Mouse (Mus musculus) right cerebral cortex, postnatal 25 days (tissue): Measurements from ENCODE around the gene Slc17a9.

ENCODE experiments used
- DNase-seq: peaks from one replicate; pipeline ENCODE4 v3.0.0; 2022

Gene Slc17a9

DNA sequence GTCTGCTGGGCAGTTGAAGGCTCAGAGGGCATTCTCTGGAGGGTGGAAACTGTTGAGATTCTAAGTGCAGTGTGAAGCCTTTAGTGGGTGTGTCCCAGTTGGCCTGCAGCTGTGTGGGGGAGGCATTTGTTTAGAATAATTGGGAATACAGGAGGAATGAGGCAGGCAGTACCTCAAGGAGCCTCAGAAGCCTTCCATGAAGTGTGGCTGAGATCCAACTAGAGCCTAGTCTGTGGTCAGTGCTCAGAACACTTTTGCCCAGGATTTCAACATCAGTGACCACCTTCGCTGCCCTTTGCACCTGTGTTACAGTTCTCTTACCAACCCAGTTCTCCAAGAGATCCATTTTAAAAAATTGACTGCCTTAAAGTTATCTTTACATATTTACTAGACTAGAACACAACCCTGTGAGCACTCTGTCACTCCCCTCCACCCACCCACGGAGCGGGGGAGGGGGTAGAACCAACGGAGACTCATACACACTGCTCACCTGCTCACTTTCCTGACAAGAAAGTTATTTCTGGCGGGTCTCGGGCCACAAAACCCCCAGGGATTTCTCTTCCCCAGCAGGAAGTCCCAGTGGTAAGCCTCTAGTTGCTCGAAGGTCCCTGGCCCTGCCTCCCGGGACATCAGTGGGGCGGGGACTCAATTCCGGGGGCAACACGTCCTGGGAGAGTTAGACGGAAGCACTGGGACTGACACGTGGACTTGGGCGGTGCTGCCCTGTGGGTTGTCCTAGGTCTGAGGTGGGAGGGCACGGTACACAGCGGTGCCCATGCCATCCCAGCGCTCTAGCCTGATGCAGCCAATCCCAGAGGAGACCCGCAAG lies at the start of gene Slc17a9:
TSS of gene Slc17a9 (plus strand) at position 679 of the 829 bp plus-strand sequence.
- no peak for DNase-seq

- no peak for DNase-seq
Measured at GRCm38 (mm10) chr2:180676706-180677105, 48.4 kb upstream of the Slc17a9 start.

DNA sequence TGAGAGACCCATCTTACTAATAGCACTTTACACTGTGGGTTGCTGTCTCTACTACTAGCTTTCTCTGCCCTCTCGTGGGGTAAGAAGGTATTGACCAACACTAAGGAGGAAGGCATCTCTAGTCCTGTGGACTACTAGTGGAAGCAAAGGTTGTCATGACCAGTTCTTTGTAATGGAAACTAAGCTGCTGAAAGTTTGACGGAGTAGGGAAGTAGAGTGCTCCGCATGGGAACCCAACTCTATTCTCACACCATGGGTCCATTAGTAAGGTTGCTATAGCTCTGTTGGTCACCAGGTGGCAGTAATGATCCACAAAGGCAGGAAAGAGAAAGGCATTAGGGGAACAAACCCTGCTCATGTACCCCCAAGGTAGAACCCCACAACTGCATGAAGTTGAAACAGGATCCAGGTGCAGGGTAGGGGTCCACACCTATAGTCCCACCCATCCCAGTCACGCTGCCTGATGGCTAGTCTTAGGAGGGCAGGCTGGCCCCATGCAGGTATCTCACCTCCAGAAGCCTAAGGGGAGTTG lies 46.4 kb upstream of the Slc17a9 start:
- peak; percentile 55 for DNase-seq

DNA sequence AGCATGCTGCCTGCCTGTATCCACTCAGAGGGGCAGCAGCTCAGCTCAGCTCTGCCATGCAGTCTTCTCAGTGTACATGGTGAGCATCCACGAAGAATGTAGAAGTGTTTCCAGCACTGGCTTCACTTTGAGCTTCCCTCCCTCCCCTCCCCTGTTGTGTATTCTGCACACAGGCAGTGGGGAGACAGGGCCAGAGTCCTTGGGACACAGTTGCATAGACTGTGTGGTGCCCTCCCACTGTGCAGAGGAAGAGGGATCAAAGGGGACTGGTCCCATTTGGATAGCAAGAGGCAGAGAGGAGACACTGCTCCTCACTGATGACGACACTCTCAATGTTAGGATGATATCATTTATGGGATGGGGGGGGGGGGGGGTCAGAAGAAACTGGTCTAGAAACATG lies 43.8 kb upstream of the Slc17a9 start:
- DNase-seq = no peak

- no peak for DNase-seq
Measured at GRCm38 (mm10) chr2:180683524-180683923, 41.5 kb upstream of the Slc17a9 start.

DNA sequence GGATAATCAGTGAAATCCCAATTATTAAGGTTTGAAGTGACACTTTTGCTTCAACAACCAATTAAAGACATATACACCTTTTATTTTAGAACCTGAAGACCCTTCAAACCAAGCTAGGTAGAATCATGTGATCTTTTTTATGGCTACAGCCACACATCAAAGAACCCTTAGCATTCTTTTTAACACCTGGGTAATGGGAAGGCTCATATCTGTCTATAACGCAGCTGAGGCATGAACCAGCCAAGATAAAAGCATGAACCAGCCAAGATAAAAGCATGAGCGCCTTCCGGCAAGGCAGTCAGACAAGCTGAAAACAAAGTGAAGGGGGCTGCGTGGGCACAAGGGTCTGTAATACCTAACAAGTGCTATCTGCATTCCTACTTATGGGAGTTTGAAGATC lies 41.0 kb upstream of the Slc17a9 start:
- DNase-seq = no peak

GRCm38 (mm10) chr2:180689841-180690240 lies 35.2 kb upstream of the Slc17a9 start:
- no peak for DNase-seq

- no peak for DNase-seq
Measured at GRCm38 (mm10) chr2:180692630-180693029, 32.4 kb upstream of the Slc17a9 start.

DNA sequence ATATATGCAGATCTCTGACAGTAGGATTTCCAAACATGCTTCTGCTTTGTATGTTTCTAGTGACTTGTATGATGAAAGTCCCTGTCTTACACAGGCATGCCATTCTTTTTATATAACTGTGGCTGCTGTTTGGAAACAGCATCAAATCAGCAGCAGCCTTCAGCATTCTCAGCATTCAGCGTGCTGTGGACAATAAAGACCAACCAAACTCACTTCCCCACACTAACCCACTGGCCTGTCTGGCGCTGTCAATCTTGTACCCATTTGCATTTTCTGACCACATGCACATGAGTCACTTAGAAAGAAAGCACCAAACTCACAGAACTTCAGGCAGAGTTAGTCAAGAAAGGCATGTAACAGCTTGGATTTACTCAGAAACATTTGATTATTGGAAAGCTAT lies 29.9 kb upstream of the Slc17a9 start:
- DNase-seq = no peak

GRCm38 (mm10) chr2:180700457-180700856 lies 24.6 kb upstream of the Slc17a9 start:
- DNase-seq = no peak

DNA sequence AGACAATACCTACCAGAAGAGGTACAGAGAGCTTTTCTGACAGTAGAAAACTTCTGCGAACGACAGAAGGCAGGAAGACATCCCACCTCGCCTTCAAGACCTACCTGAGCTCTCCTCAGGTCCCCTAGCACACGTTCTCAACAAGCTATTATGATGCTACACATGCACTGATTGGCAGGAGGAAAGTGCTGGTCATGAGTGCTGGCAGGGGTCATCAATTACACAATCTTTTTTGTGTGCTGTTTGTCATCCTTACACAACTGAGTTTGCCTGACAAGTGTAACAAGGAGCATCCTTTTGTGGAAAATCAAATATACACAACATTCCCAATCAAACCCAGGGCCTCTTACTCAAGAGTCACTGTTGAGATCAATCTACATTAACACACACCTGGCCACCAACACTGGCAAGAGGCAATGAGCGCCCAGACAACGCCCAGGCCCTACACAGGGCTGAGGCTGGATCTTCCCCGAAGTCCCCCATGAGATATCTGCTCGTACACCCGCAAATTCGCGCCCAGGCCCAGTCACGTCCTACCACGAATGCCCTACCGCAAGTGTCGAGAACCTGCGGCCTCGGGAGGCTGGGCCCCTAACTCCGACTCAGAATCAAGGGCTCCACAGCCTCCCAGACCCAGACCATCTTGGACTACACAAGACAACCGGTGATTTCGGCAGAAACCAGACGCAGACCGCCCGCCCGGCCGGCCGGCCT lies 23.9 kb upstream of the Slc17a9 start:
- DNase-seq = no peak

GRCm38 (mm10) chr2:180701767-180702621 lies 23.1 kb upstream of the Slc17a9 start:
- peak; percentile 91 for DNase-seq

GRCm38 (mm10) chr2:180702701-180703149 lies 22.3 kb upstream of the Slc17a9 start:
- DNase-seq = no peak

DNA sequence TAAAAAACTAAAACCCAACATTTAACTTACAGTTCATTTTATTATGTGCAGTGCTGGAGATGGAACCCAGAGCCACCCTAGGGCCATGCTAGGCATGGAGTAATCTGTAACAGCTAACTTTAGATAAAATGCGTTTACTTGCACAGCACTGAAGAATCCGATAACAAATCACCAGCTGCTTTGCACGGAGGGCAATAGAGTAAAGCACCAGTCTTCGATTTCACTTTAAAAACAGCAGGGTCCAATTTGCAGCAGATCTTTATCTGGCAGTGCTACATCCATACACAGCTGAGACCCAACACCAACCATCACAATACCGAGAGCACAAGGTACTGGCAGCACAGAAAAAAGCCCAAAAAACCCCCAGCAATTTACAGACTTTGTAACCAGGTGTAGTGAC lies 21.9 kb upstream of the Slc17a9 start:
- no peak for DNase-seq

GRCm38 (mm10) chr2:180703645-180704359 lies 21.3 kb upstream of the Slc17a9 start:
- DNase-seq = no peak

GRCm38 (mm10) chr2:180704591-180704990 lies 20.5 kb upstream of the Slc17a9 start:
- no peak for DNase-seq

GRCm38 (mm10) chr2:180705066-180705465 lies 20.0 kb upstream of the Slc17a9 start:
- DNase-seq = no peak

GRCm38 (mm10) chr2:180705975-180706374 lies 19.1 kb upstream of the Slc17a9 start:
- no peak for DNase-seq

GRCm38 (mm10) chr2:180709023-180709922 lies 15.8 kb upstream of the Slc17a9 start:
- DNase-seq = no peak

DNA sequence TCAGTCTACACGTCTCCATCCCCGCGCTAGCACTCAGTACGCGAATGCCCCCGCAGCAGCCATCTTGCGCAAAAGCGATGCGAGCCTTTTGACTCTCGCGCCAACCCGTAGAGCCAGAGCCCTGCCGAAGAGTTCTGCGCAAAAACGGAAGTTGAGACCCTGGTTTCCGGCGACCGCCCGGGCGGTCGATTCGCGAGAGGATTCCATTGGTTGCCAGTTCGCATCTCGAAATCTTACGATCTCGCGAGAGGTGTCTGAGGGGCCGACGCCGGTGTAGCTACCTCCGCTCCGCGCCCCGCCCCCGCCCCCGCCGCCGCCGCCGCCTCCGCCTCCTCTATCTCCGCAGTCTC lies 15.2 kb upstream of the Slc17a9 start, which contains the start of the genes Dido1 and Gid8:
TSS of gene Dido1 (minus strand) at position 77 of the 350 bp plus-strand sequence.
TSS of gene Gid8 (plus strand) at position 195 of the 350 bp plus-strand sequence.
- peak; percentile 97 for DNase-seq
